Mouse (Mus musculus): Measurements from ENCODE around the gene Tceanc. TPM values are rescaled to one million over a fixed set of nuclear protein-coding genes. Genes with fewer than 3 reads are reported as not detected.
A peak's percentile ranks its signal among the peaks of the same experiment; 100 is the strongest.

Gene Tceanc
- total RNA-seq (2021): 4.2 and 8.4 TPM in 2 replicates
- long read RNA-seq, experiment 1, full-length matches to known transcripts: 2 of 3 reads
- long read RNA-seq, experiment 1, partial matches to known transcripts: 0 of 3 reads
- long read RNA-seq, experiment 1, other reads (novel, unspliced or antisense): 1 of 3 reads
- long read RNA-seq, experiment 2, partial matches to known transcripts: 0 of 1 reads
- long read RNA-seq, experiment 2, other reads (novel, unspliced or antisense): 0 of 1 reads

DNA sequence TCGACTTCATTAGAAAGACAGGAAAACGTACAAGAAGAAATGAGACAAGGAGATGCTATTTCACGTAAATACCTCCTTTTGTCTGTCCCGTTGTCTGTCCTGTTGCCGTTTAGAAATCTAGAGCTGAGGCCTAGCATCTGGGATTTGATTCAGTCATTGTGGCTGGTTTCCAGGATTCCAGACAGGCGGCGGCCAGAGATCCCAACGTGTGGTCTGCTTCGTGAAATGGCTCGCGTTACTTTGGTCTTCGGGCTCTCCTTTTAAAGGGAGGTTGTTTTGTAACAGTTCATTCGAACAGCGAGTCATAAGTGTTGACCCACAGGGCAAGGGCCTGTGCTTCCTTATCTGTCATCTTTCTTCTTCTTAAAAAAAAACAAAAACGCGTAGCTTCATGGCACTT lies at the start of gene Tceanc:
Tceanc (minus strand) TSS at position 223 of the 400 bp plus-strand sequence.
- DNase-seq: no peak

GRCm38 (mm10) chrX:166565983-166566382 lies 47.6 kb upstream of the Tceanc start:
- no peak for DNase-seq

- no peak for DNase-seq
Observed at GRCm38 (mm10) chrX:166565401-166565800, 47.0 kb upstream of the Tceanc start.

DNA sequence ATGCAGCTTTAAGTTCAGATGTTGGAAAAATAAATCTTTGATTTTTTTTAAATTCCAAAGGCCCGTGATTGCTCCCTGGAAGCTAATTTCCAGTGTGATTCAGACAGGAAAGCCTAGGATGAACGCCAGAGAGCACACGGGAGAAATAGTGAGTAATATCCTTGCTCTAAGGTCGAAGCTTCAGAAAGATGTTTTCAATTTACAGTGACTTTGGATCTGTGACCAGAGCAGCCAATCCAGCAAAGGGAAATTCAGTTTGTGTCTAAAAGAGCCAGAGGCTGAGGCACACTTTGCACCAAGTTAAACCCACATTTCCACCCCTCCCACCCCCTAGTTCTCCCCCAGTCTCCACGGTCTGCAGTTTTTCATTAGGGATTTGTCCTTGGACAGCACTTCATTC lies 46.5 kb upstream of the Tceanc start:
- DNase-seq: no peak

DNA sequence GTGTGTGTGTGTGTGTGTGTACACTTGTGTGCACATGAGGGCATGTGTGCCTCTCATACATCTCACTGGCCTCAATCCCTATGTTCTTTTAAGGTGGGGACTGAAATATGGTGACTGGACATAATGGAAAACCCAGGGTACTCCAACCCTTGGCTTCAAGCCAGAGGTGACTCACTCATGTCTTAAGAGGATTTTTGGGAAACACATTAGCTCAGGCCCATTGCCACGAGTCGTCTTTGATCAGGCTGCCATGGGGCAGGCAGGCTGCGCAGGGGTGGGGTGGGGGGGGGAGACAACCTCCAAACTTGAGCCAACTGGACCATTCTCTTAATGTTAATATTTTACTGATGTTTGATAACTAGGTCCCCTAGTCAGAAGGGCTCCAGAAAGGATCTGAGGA lies 41.0 kb upstream of the Tceanc start:
- peak; percentile 12 for DNase-seq

DNA sequence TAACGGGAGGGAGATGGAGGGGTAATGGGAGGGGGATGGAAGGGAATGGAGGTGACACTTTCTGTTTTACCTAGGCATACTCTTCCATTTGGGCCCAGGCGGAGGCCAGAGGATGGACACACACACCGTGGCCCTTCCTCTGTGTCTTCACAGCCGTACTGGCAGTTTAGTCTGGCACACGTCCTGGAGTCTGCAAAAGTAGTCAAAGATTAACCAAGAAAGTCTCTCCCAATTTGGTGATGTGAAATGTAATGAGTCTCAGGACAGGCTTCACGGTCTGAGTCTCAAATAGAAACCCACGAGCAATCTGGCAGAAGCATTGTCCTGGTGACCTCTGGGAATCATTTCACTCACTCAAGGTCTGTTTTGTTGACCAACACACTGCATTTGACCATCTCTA lies 34.0 kb upstream of the Tceanc start:
- no peak for DNase-seq

GRCm38 (mm10) chrX:166546495-166546894 lies 28.1 kb upstream of the Tceanc start:
- no peak for DNase-seq

DNA sequence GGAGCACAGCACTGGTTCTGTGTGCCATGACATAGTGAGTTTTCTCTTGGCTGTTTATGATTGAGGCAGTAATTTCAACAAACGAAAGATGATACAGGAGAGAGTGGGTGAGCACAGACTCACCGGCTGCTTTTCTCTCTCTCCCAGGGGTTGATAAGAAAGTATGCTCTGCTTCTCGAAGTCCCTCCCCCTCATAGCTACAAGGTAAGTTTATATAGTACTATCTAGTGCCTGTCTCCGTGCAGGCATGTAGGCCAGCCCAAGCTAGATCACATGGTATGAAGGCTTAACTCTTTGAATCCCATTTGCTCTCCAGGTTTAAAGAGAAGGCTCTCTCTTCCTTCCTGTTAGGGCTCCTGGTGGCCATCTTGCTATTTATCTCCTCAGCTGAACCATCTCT lies 16.8 kb upstream of the Tceanc start:
- no peak for DNase-seq

GRCm38 (mm10) chrX:166533432-166533831 lies 15.1 kb upstream of the Tceanc start:
- no peak for DNase-seq

- DNase-seq: no peak
Observed at GRCm38 (mm10) chrX:166531671-166532070, 13.3 kb upstream of the Tceanc start.

- DNase-seq: no peak
Observed at GRCm38 (mm10) chrX:166528126-166528525, 9.8 kb upstream of the Tceanc start.

- no peak for DNase-seq
Observed at GRCm38 (mm10) chrX:166525637-166526315, 7.4 kb upstream of the Tceanc start.

DNA sequence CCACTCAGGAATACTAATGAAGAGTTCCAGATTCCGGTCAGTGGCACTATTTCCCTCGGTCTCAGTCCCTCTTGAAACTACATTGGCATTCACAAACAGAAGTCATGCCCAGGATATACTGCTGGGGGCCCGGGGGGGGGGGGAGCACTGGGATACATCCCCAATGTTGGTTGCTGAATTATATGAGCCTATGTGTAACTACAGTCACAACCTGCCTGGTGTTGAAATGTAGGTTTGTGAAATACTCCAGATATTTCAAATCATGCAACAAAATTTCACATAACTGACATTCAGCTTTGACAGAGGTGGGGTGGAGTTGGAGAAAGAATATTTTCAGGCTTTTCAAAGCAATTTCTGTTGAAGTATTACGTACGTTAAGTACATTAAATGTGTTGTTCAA lies 2.4 kb upstream of the Tceanc start:
- no peak for DNase-seq

GRCm38 (mm10) chrX:166516631-166517030 lies 1.7 kb downstream of the Tceanc start:
- peak; percentile 42 for DNase-seq

DNA sequence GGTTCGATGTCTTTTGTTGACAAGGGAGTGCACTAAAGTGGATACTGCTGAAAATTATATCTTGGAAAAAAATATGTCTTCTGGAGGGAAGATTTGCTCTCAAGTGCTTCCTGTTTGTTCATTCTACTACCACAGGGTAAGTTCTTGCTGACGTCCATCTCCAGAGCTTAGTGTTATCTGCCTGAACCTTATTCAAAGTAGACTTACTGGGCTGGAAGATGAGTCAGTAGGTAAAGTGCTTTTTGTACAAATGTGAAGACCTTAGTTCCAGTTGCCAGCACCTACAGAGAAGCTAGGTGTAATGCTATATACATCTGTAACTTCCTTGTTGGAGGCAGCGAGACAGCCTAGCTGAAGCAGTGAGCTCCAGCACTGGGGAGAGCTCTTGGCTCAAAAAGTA lies 2.4 kb downstream of the Tceanc start:
- no peak for DNase-seq

- peak; percentile 24 for DNase-seq
Observed at GRCm38 (mm10) chrX:166514035-166514434, 4.3 kb downstream of the Tceanc start.

- DNase-seq: no peak
Observed at GRCm38 (mm10) chrX:166512071-166512470, 6.3 kb downstream of the Tceanc start.

- no peak for DNase-seq
Observed at GRCm38 (mm10) chrX:166511107-166511506, 7.3 kb downstream of the Tceanc start.

GRCm38 (mm10) chrX:166509761-166510738 lies 8.3 kb downstream of the Tceanc start:
- DNase-seq: peak; percentile 95

GRCm38 (mm10) chrX:166504421-166504820 lies 13.9 kb downstream of the Tceanc start:
- DNase-seq: no peak

DNA sequence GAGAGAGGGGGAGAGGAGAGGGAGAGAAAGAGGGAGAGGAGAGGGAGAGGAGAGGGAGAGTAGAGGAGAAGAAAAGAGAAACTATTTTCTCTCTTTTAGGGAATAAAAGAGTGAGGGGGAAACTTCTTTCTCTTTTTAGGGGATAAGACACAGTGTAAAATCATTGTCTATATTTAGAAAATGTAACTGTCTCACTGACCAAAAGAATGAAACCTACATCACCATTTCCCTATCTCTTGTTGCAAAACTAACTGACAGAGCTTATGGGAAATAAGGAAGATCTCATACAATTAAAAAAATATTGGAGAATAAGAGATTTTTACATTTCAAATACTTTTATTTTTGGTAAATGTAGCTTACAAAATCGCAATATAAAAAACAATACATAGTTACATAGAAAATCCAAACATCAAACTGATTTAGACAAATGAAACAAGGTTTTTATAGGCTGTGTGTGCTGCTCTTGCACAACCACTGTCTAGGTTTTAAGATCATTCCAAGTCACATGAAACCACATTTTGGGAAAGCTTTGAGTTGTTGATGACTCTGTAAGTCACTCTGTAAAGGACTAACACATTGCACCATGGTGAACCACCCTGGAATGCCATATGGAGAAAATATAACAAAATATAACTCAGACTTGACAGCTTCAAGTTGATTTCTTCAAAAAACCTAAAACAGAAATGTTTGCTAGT lies 18.7 kb downstream of the Tceanc start:
- DNase-seq: no peak

DNA sequence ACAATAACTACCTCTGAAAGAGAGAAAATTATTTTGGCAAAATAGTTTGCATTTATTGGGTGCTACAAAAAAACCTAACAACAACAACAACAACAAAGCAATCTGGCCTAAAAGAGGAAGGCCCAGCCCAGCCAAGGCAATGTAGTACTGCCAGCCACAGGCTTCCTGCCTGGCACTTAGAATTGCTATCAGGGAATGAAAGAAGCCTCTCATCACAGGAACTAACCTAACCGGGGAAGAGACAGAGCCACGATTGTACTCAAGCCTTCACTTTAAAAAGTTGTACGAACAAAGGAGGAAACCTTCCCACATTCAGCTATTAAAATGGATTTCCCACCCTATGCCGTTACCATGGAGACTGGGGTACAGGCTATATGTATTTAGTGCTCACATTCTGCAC lies 20.6 kb downstream of the Tceanc start:
- DNase-seq: no peak
